Mouse (Mus musculus): ENCODE results near the gene Trappc2. TPM values are rescaled to one million over a fixed set of nuclear protein-coding genes. Genes with fewer than 3 reads are reported as not detected.
A peak's percentile ranks its signal among the peaks of the same experiment; 100 is the strongest.

The Trappc2 gene
- polyA plus RNA-seq (2015; fragmentation: Nextera tagmentation; extraction: Ambion mirVana) = 29.0 and 30.3 TPM in 2 replicates

DNA sequence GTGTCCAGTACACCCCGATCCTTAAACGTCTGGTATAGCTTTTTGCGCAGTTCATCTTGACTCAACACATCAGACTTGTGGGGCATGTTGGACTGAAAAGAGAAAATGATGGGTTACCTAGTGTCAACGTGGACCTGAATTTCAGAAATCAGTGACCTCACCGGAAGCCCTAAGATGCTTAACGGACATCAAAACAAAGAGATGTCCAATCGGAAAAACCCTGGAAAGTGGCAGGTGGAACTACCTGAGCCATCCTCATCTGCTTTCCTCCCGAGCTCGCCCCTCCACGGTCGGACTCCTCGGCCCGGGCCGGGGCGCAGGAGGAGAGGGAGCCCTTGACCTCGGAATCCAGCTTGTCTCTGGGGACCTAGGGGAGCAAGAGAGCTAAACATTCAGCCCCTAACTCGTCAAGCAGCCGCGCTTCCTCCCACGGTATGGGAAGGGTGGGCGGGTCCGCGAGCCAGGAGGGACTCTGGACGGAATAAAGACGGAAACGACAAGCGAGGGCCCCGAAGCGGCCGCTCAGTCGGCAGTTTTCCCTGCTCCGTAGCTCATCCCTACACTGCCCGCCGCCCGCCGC lies at the start of gene Trappc2:
Trappc2 (plus strand) TSS at position 539 of the 580 bp plus-strand sequence.
- no peaks in the 10 kb centered on the region for H3K9me3 ChIP-seq (replicated peaks)
- H3K36me3 ChIP-seq = no peaks in the 10 kb centered on the region
- H3K4me1 ChIP-seq = no peaks in the 10 kb centered on the region
- H3K27ac ChIP-seq (replicated peaks) = peak within 1 kb of the TSS; percentile 70
- peak within 1 kb of the TSS; percentile 62 for H3K4me3 ChIP-seq (replicated peaks)
- H3K4me2 ChIP-seq (replicated peaks) = peak within 1 kb of the TSS; percentile 48
- H3K9ac ChIP-seq = peak within 1 kb of the TSS; percentile 63
- 13% methylated on average over 22 of the region's 36 CpGs for WGBS
- peak; percentile 79; the same call in 1 of the 2 replicates for ATAC-seq (ENCODE audit: insufficient number of reproducible peaks, low FRiP score, low TSS enrichment, low read depth)
- peaks cover 15% of the 10 kb centered on the region for H3K27me3 ChIP-seq

DNA sequence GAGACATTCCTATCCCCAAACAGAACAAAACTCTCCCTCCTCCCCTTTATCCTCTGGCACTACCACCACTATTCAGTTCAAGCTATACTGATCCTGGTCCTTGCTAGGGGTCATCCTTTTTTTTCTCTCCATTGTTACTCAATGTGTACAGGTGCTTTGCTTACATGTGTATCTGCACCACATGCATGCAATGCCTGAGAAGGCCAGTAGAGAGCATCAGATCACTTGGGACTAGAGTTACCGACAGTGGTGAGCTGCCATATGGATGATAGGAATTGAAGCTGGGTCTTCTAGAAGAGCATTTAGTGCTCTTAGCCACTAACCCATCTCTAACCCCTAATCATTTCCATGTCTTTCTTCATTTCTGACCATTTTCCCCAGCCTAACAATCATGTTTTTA lies 46.6 kb upstream of the Trappc2 start:
- Histone ChIP-seq H3K9me3 (replicated peaks) (no peaks in the 10 kb centered on the region), H3K4me3 (replicated peaks) (no peak overlapping the region), H3K4me2 (replicated peaks) (no peak overlapping the region), H3K27ac (replicated peaks) (no peak overlapping the region), H3K36me3 (no peaks in the 10 kb centered on the region), H3K27me3 (0 out of 2 replicates have a peak, but pooled peaks cover 8% of the 10 kb centered on the region), H3K4me1 (no peaks in the 10 kb centered on the region), H3K9ac (no peak overlapping the region)
- 72% methylated on average over 1 of the region's 1 CpGs for WGBS
- no peak for ATAC-seq (ENCODE audit: insufficient number of reproducible peaks, low FRiP score, low TSS enrichment, low read depth)

DNA sequence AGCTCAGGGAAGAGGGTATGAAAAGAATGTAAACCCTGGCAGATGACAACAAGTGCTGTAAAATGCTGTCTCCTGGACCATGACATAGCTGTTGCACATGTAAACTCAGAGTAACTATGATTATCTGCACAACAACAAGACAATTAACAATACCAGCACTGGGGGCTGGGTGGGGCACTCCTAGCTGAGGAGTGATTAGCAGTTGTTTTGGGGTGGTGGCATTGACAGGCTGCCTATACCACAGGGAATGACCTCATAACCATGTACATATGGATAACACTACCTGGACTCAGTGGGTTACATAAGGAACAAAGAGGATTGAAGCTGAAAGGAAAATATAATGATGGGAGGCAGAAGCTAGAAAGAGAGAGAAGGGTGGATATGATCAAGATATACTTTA lies 32.5 kb upstream of the Trappc2 start:
- ATAC-seq (ENCODE audit: insufficient number of reproducible peaks, low FRiP score, low TSS enrichment, low read depth) = no peak
- H3K9ac ChIP-seq = no peak overlapping the region
- no peaks in the 10 kb centered on the region for H3K36me3 ChIP-seq
- H3K9me3 ChIP-seq (replicated peaks) = no peaks in the 10 kb centered on the region
- H3K27ac ChIP-seq (replicated peaks) = no peak overlapping the region
- no peak overlapping the region for H3K4me2 ChIP-seq (replicated peaks)
- H3K4me3 ChIP-seq (replicated peaks) = no peak overlapping the region
- no peaks in the 10 kb centered on the region for H3K27me3 ChIP-seq
- no peaks in the 10 kb centered on the region for H3K4me1 ChIP-seq

DNA sequence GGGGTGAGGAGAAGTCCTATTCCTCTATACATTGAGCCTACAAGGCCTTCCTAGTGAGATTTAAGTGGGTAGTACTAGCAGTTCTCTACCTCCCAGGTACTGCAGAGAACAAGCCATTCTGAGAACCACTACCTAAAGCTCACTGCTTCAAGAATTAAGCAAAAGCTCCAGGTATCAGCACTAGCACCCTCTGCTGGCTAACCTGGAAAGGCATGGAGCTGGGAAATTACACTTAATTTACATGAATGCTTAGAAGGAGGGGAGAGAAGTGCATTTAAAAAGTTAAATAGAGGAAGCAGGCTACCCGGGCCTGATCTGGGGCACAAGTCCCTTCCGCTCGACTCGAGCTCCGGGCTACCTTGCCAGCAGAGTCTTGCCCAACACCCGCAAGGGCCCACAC lies 24.2 kb upstream of the Trappc2 start:
- no peak overlapping the region for H3K4me3 ChIP-seq (replicated peaks)
- no peak overlapping the region for H3K4me2 ChIP-seq (replicated peaks)
- WGBS = 86% methylated on average over 6 of the region's 6 CpGs
- no peaks in the 10 kb centered on the region for H3K27me3 ChIP-seq
- no peaks in the 10 kb centered on the region for H3K4me1 ChIP-seq
- H3K36me3 ChIP-seq = no peaks in the 10 kb centered on the region
- H3K27ac ChIP-seq (replicated peaks) = no peak overlapping the region
- H3K9ac ChIP-seq = no peak overlapping the region
- ATAC-seq (ENCODE audit: insufficient number of reproducible peaks, low FRiP score, low TSS enrichment, low read depth) = no peak
- H3K9me3 ChIP-seq (replicated peaks) = no peaks in the 10 kb centered on the region

DNA sequence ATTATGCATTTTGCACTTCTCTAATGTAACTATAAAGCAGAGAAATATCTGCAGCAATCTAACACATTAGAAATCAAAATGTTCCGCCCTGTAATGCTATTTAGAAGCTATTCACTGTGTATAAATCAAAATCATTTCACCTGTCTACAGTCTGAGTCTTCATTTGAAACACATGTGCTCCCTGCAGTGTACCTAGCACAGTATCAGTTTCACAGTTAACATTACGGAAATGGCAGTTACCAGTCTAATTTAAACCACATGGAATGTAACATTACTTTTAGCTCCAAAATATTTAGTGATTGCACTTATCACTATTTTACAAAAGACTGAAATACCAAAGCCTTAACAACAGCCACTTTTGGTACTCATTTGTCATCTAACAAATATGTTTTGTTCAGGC lies 5.6 kb upstream of the Trappc2 start:
- H3K36me3 ChIP-seq = no peaks in the 10 kb centered on the region
- H3K4me1 ChIP-seq = no peaks in the 10 kb centered on the region
- no peak for ATAC-seq (ENCODE audit: insufficient number of reproducible peaks, low FRiP score, low TSS enrichment, low read depth)
- no peak overlapping the region for H3K4me2 ChIP-seq (replicated peaks)
- WGBS = 52% methylated on average over 2 of the region's 2 CpGs
- H3K9me3 ChIP-seq (replicated peaks) = no peaks in the 10 kb centered on the region
- H3K27ac ChIP-seq (replicated peaks) = no peak overlapping the region
- no peak overlapping the region for H3K4me3 ChIP-seq (replicated peaks)
- H3K27me3 ChIP-seq = peaks cover 3% of the 10 kb centered on the region; the same call in 1 of the 2 replicates
- no peak overlapping the region for H3K9ac ChIP-seq

DNA sequence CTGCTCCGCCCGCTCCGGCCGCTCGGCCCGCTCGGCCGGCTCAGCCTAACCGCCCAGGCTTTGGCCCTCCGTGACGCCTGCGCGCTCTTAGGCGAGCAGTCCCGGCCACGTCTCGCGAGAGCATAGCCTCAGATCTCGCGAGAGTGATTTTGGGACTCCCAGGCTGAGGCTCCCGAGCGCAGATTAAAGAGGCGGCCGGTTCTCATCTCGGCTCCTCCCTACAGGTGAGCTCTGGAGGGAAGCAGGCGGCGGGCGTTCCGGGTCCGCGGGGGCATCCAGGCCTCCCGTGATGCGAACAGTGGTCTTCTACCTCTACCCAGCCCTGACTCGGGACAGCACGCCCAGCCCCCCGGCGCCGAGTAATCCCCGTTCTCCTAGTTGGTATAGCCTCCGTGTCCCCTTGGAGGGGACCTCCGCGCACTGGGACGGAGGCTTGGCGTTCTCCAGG lies 266 bp downstream of the Trappc2 start, which contains the start of gene Ofd1:
Ofd1 (minus strand) TSS at position 89 of the 448 bp plus-strand sequence.
- peak within 1 kb of the TSS; percentile 48 for H3K4me2 ChIP-seq (replicated peaks)
- WGBS = 7% methylated on average over 44 of the region's 44 CpGs
- H3K4me3 ChIP-seq (replicated peaks) = peak within 1 kb of the TSS; percentile 62
- peaks cover 15% of the 10 kb centered on the region for H3K27me3 ChIP-seq
- H3K9ac ChIP-seq = peak within 1 kb of the TSS; percentile 63
- no peaks in the 10 kb centered on the region for H3K36me3 ChIP-seq
- peak; percentile 97 for ATAC-seq (ENCODE audit: insufficient number of reproducible peaks, low FRiP score, low TSS enrichment, low read depth)
- peak within 1 kb of the TSS; percentile 70 for H3K27ac ChIP-seq (replicated peaks)
- H3K9me3 ChIP-seq (replicated peaks) = no peaks in the 10 kb centered on the region
- no peaks in the 10 kb centered on the region for H3K4me1 ChIP-seq

DNA sequence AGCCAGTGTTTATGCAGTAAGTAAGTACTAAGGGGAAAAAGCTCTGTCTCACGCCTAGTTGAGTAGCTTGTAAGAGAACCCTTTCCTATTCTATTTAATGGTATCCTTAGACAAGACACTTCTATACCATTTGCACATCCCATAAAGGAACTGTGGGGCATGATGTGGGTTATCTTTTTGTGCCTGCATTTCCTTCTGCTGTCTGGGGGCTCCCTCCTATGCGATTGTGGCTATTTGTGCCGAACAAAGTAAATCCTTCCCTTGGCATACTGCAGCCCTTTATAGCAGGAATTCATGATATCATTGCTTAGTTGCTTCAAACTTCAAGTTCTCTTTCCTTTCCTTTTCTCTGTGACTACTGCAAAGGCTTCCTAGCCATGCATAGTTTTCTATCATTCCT lies 4.2 kb downstream of the Trappc2 start:
- H3K4me1 ChIP-seq = no peaks in the 10 kb centered on the region
- no peak overlapping the region for H3K9ac ChIP-seq
- no peak for ATAC-seq (ENCODE audit: insufficient number of reproducible peaks, low FRiP score, low TSS enrichment, low read depth)
- H3K36me3 ChIP-seq = no peaks in the 10 kb centered on the region
- no peak overlapping the region for H3K4me3 ChIP-seq (replicated peaks)
- 91% methylated on average over 3 of the region's 3 CpGs for WGBS
- no peak overlapping the region for H3K27ac ChIP-seq (replicated peaks)
- no peaks in the 10 kb centered on the region for H3K9me3 ChIP-seq (replicated peaks)
- peaks cover 14% of the 10 kb centered on the region for H3K27me3 ChIP-seq
- H3K4me2 ChIP-seq (replicated peaks) = no peak overlapping the region

DNA sequence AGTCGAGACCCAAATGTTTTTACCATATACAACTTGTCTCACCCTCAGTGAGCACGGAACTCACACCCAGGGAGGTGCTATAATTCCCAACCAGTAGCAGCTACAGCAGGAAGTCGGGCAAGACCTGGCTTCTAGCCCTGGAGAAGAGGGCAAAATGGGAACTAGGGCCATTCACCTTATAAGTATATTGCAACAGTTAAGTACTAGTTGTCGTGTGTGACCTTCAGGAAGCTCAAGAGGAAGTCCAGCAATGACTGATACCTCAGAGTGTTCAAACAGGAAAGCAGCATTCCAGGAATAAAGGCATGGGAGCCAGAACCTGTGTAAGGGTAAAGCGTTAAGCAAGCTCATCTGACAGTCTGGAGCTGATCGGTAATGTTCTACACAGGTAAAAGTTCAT lies 13.2 kb downstream of the Trappc2 start:
- no peak for ATAC-seq (ENCODE audit: insufficient number of reproducible peaks, low FRiP score, low TSS enrichment, low read depth)
- Histone ChIP-seq H3K27me3 (no peaks in the 10 kb centered on the region; the same call in 1 of the 2 replicates), H3K4me2 (replicated peaks) (no peak overlapping the region), H3K4me1 (no peaks in the 10 kb centered on the region), H3K36me3 (peaks cover 3% of the 10 kb centered on the region; the same call in 1 of the 2 replicates), H3K4me3 (replicated peaks) (no peak overlapping the region), H3K27ac (replicated peaks) (no peak overlapping the region), H3K9me3 (replicated peaks) (no peaks in the 10 kb centered on the region), H3K9ac (no peak overlapping the region)
- 83% methylated on average over 6 of the region's 6 CpGs for WGBS

DNA sequence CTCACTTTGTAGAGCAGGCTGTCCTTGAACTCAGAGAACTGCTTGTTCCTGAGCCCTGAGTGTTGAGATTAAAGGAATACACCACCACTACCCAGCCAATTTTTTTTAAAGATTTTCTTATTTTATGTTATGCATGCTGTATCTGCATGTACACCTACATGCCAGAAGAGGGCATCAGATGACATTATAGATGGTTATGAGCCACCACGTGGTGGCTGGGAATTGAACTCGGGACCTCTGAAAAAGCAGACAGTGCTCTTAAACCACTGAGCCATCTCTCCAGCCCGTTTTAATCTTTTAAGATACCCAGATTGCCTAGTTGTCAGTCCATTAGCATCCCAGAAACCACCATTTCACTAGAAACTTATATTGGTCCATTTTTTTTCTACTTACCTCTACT lies 14.0 kb downstream of the Trappc2 start:
- Histone ChIP-seq H3K27ac (replicated peaks) (no peak overlapping the region), H3K9ac (no peak overlapping the region), H3K36me3 (peaks cover 3% of the 10 kb centered on the region; the same call in 1 of the 2 replicates), H3K9me3 (replicated peaks) (no peaks in the 10 kb centered on the region), H3K4me2 (replicated peaks) (no peak overlapping the region), H3K4me3 (replicated peaks) (no peak overlapping the region), H3K4me1 (no peaks in the 10 kb centered on the region), H3K27me3 (no peaks in the 10 kb centered on the region; the same call in 1 of the 2 replicates)
- WGBS = 75% methylated on average over 3 of the region's 3 CpGs
- ATAC-seq (ENCODE audit: insufficient number of reproducible peaks, low FRiP score, low TSS enrichment, low read depth) = no peak

DNA sequence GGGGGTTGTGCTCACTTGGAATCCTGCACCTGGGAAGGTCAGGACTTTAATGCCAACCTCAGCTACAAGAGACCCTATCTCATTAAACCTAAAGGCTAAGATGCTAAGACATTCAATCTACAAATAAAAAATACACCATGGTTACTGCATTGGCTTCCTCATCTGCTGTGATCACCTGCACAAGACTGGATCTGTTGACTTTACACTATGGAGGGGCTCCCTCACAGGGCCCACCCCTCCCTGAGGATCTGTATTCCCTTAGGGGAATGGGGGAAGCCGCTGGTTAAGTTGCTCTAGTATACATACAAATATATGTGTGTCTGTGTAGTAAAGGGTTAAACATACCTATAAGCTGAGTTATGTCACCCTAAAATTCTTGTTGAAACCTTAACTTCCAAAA lies 15.2 kb downstream of the Trappc2 start:
- H3K27me3 ChIP-seq = no peaks in the 10 kb centered on the region; the same call in 1 of the 2 replicates
- no peak overlapping the region for H3K27ac ChIP-seq (replicated peaks)
- no peak for ATAC-seq (ENCODE audit: insufficient number of reproducible peaks, low FRiP score, low TSS enrichment, low read depth)
- no peaks in the 10 kb centered on the region for H3K9me3 ChIP-seq (replicated peaks)
- no peak overlapping the region for H3K9ac ChIP-seq
- no peak overlapping the region for H3K4me2 ChIP-seq (replicated peaks)
- H3K4me3 ChIP-seq (replicated peaks) = no peak overlapping the region
- H3K36me3 ChIP-seq = peaks cover 3% of the 10 kb centered on the region; the same call in 1 of the 2 replicates
- WGBS = 95% methylated on average over 1 of the region's 1 CpGs
- H3K4me1 ChIP-seq = no peaks in the 10 kb centered on the region

DNA sequence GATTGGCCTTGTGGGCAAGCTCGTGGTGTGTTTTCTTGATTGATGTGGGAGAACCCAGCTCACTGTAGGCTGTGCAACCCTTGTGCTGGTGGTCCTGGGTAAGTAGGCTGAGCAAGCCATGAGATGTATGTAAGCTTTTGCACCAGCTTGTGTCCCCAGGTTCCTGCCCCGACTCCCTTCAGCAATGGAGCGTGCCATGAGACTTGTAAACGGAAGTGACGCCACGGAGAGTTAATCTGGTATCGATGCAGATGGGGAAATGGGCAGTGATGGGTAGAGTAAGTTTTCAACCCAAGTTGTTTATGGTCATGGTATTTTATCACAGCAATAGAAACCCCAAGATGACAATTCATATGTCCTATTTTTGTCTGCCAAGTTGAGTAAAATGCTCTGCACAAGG lies 27.9 kb downstream of the Trappc2 start:
- Histone ChIP-seq H3K27me3 (no peaks in the 10 kb centered on the region), H3K9ac (no peak overlapping the region), H3K36me3 (no peaks in the 10 kb centered on the region), H3K4me2 (replicated peaks) (no peak overlapping the region), H3K9me3 (replicated peaks) (no peaks in the 10 kb centered on the region), H3K4me3 (replicated peaks) (no peak overlapping the region), H3K27ac (replicated peaks) (no peak overlapping the region), H3K4me1 (no peaks in the 10 kb centered on the region)
- ATAC-seq (ENCODE audit: insufficient number of reproducible peaks, low FRiP score, low TSS enrichment, low read depth) = no peak
- 93% methylated on average over 7 of the region's 7 CpGs for WGBS

DNA sequence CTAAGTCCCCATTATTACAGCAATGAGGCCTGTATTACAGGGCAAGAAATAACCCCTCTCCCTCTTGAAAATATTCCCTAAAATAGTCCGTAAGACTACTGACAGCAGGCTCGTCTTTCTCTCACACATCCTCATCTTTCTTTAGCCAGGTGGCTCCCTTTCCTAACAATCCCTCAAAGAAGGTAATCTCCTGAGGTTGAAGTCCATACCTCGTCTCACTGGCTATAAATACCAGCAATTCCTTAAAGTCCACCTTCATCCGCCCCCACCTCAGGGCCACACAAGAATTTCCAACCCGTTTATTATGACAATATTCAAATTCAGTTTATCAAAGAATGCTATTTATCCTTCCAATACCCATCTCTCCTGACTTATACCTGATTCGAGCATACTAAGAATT lies 32.2 kb downstream of the Trappc2 start:
- WGBS = 78% methylated on average over 6 of the region's 6 CpGs
- no peak overlapping the region for H3K4me3 ChIP-seq (replicated peaks)
- H3K27me3 ChIP-seq = no peaks in the 10 kb centered on the region
- no peaks in the 10 kb centered on the region for H3K4me1 ChIP-seq
- H3K9ac ChIP-seq = no peak overlapping the region
- no peak overlapping the region for H3K27ac ChIP-seq (replicated peaks)
- H3K9me3 ChIP-seq (replicated peaks) = no peaks in the 10 kb centered on the region
- ATAC-seq (ENCODE audit: insufficient number of reproducible peaks, low FRiP score, low TSS enrichment, low read depth) = no peak
- H3K36me3 ChIP-seq = no peaks in the 10 kb centered on the region
- no peak overlapping the region for H3K4me2 ChIP-seq (replicated peaks)

Measured in embryonic facial prominence, embryonic 15.5 days (tissue).